Mouse (Mus musculus) kidney, postnatal 36 days (tissue): ENCODE measurements around the gene Traf4.
"Not testable (repeated sequence)": the region's sequence is repeated elsewhere in the genome, so short reads cannot be mapped to it uniquely, and the experiment has no call there.

ENCODE experiments used
- DNase-seq, 2 experiments: peaks; one replicate each; pipeline ENCODE4 v3.0.0; 2021 to 2022; ENCODE audit warnings: mixed read lengths in 2 of 2

Traf4 gene

DNA sequence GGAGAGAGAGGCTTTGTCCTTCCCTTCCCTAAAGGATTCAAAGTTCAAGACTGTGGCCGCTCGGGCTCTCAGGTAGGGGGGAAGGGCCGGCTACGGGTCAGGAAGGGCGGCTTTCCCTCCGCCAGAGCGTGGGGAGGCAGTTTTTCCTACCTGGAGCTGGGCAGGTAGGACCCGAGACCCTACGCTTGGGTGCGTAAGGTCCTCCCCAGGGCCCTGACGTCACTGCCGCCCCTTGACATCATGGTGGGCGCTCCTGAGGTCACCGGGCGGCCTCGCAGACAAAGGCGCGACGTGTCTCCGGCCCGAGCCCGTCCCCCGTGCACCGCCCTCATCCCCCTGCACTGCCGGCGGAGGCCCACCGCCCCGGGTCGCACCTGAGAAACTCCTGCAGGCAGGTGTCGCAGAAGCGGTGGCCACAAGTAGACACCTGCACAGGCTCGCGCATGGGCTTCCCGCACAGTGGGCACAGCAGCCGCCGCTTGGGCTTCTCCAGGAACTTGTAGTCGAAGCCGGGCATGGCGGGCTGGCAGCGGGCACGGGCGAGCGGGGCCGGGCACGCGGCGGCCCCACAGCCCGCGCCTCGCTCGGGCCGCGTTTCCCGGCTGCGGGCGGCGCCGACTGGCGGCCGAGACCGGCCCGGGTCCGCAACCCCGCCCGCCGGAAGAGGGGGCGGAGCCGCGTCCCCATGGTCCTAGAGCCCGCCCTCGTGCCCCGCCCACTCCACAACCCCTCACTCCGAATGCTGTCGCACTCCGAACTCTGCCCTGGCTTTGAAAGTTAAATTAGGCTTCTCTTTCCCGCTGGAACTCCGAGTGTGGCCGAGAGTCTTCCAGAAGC, at the start of gene Traf4:
Traf4 (minus strand) TSS at position 666 of the 837 bp plus-strand sequence.
- peak; percentile 91 to 96 for DNase-seq

DNA sequence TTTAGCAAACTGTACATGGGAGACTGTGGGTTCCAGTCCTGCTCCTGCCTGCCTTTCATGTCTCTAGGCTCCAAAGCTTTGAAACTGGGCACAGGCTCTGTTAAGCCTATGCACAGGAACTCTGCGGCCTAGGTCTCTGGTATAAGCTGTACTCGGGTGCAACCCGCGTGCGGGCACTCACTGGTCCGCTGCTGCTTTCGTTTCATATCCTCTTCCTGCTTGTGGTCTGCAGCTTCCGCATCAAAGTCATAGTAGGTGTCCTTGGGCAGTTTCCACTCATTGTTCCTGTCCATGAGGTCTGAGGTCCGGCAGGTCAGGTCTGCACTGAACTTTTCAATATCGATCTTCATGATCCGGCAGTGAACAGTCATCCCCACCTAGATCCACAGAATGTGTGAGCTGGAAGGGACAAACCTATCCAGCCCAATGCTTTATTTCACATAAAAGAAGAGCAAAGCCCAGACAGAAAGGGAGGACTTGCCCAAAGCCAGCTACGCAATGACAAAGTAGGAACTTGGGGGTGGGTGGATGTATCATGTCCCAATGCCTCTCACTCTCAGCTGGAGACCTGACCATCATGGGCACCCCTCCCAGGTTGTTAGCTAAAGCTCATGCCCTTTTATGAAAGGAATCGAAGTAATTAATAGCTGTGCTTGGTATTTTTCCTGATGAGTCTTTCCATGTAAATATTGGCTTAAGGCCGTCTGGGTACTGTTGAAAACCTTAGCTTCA, 47.9 kb upstream of the Traf4 start:
- DNase-seq = no peak

DNA sequence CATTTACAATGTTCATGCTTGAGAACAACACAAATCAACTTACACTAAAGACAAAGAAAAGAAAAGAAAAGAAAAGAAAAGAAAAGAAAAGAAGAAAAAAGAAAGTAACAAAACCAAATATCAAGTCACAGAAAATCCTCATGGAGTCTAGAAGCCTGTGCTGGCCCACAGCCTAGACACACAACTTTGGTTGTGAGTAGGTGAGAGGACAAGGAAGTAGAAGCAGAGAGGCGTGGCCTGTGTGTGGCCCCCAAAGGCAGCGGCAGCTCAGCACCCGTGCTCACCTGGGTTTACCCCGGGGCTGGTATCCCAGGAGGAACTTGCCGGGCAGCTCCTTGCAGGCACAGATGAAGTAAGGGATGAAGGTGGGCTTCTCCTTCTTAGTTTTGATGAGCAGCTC, 46.1 kb upstream of the Traf4 start:
- no peak for DNase-seq

DNA sequence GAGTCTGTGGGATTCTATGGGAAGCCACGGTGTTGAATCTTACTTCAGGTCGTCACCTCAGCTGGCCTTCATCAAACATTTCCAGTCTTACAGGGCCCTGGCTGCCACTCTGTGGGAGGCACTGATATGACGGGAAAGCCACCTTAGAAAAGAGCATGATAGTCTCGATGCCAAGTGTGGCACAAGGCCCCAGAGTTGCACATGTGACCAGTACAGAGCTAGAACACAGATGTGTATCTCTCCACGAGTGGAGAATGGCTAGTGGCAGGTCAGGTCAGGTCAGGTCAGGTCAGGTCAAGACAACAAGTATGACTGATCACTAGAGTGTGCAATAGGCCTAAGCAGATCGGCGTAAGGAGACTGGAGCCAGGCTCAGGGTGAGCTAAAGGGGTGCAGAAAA, 45.2 kb upstream of the Traf4 start:
- DNase-seq = no peak

GRCm38 (mm10) chr11:78209886-78210285, 44.5 kb upstream of the Traf4 start:
- DNase-seq = peak in 1 of 2 experiments; percentile 25

- no peak for DNase-seq
These were observed 41.8 kb upstream of the Traf4 start for GRCm38 (mm10) chr11:78207190-78207589.

DNA sequence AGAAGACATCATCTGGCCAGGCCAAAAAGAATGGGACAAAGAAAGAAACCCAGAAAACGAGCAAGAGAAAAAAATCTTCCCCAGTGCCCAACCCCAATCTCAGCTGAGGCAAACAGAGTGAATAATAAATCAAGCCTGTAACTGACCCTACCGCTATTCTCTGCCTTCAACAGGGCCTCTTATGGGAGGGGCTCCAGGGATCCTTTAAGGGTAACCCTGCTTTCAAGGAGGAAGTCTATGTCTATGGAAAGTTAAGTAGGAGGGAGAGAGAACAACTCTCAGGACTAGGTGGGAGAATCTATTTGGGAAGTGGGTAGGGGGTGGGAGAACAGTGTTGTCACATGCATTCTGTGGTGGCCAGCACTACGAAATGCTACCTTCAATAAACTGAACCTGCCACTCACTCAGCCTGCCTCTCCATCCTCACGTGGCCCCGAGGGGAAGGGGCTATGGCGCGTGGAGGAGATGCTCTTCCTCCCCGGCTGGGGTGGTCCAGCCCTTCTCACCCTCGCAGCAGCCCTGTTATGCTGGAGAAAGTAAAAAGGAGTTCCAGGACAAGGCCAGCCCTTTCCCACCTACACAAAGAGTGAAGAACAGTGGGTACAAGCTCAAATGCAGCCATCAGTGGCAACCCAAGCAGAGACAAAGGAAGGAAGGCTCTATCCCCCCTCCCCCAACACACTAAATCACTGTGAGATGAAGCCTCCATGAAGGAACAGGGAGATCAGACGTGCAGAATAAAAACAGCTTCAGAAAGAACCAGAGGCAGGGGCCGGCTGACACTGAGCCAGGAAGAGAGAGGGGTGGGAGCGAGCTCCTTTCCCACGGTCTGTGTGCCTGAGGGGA, 40.2 kb upstream of the Traf4 start:
- DNase-seq = no peak

DNA sequence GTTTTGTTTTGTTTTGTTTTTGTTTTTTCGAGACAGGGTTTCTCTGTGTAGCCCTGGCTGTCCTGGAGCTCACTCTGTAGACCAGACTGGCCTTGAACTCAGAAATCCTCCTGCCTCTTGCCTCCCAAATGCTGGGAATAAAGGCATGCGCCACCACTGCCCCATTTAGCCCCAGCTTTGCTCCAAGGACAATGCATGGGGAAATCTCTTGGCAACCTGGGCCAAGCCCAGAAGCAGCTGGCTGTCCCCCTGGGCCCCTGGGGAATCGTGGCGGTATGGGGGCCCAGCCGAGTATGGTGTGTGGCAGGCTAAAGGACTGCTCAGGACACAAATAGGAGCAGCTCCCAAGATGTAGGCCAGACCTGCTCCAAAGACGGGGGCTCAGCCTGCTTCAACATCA, 38.9 kb upstream of the Traf4 start:
- DNase-seq = no peak

- peak; percentile 38 to 40 for DNase-seq
These were observed 37.0 kb upstream of the Traf4 start for GRCm38 (mm10) chr11:78202372-78202771.

- DNase-seq = no peak
These were observed 29.9 kb upstream of the Traf4 start for GRCm38 (mm10) chr11:78195101-78195863.

DNA sequence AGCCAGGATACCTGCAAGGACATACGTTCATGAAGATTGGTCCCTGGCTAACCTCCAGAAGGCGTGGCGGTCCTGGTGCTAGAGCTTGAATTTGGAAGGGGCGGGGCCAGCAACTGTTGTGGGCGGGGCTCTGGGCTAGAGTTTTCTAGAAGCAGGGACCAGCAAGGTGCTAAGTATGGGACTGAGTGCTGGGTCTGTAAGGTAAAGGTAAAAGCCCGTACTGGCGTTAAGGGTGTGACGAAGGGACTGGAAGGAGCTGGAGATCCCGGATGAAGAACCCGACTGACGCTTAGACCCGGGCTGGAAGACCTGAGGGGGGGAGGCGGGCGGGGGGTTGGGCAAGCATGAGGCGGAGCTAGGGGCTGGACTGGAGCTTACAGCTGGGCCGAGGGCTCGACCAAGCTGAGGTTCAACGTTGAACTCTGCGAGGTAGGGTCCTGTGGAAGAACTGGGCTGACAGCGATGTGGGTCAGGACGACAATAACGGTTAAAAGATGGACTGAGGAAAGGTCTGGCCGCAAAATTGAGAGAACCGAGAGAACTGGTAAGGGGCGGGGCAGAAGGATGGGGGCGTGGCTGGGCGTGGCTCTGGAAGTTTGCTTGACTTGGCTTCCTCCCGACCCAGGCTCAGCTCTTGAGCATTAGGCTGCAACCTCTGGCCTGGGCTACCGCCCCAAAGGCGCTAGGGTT, 29.2 kb upstream of the Traf4 start:
- peak; percentile 79 to 90 for DNase-seq

- no peak for DNase-seq
These were observed 27.7 kb upstream of the Traf4 start, which contains the start of gene Proca1 for GRCm38 (mm10) chr11:78193113-78193512. Gene Proca1 (plus strand): TSS chr11:78193392.

DNA sequence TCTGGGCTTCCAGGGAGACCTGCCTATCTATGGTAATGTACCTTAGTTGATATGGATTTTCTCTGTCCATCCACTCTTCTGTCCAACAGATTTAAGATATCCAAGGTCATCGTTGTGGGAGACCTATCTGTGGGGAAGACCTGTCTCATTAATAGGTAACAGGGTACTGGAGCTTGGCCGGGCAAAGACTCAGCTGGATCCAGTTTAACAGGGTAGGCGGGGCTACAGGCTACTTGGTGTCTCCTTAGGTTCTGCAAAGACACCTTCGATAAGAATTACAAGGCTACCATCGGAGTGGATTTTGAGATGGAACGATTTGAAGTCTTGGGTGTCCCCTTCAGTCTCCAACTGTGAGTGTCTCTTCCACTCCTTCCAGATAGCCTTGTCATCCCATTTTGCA, 24.7 kb upstream of the Traf4 start:
- peak; percentile 82 to 90 for DNase-seq

GRCm38 (mm10) chr11:78189234-78190040, 24.0 kb upstream of the Traf4 start:
- DNase-seq = peak; percentile 75 to 84

GRCm38 (mm10) chr11:78188331-78189233, 23.2 kb upstream of the Traf4 start, which contains the start of gene Rab34:
Gene Rab34 (plus strand): TSS chr11:78188430.
- peak; percentile 78 to 86 for DNase-seq

- not testable (repeated sequence) for DNase-seq
These were observed 19.3 kb upstream of the Traf4 start for GRCm38 (mm10) chr11:78184702-78185101.

DNA sequence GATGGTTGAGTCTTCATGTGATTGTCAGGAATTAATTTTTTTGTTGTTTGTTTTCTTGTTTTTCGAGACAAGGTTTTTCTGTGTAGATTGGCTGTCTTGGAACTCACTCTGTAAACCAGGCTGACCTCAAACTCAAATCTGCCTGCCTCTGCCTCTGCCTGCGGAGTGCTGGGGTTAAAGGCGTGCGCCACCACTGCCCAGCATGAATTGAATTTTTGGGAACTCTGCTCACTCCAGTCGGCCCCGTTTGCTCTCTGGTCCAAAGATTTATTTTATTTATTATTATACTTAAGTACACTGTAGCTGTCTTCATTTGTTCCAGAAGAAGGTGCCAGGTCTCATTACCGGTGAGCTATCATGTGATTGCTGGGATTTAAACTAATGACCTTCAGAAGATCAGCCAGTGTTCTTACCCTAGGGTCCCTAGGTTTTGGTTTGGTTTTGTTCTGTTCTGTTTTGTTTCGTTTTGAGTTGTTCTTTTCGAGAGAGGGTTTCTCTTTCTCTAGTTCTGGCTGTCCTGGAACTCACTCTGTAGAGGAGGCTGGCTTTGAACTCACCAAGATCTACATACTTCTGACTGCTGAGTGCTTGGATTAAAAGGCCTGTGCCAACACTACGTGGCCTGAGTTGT, 18.6 kb upstream of the Traf4 start:
- DNase-seq = no peak

DNA sequence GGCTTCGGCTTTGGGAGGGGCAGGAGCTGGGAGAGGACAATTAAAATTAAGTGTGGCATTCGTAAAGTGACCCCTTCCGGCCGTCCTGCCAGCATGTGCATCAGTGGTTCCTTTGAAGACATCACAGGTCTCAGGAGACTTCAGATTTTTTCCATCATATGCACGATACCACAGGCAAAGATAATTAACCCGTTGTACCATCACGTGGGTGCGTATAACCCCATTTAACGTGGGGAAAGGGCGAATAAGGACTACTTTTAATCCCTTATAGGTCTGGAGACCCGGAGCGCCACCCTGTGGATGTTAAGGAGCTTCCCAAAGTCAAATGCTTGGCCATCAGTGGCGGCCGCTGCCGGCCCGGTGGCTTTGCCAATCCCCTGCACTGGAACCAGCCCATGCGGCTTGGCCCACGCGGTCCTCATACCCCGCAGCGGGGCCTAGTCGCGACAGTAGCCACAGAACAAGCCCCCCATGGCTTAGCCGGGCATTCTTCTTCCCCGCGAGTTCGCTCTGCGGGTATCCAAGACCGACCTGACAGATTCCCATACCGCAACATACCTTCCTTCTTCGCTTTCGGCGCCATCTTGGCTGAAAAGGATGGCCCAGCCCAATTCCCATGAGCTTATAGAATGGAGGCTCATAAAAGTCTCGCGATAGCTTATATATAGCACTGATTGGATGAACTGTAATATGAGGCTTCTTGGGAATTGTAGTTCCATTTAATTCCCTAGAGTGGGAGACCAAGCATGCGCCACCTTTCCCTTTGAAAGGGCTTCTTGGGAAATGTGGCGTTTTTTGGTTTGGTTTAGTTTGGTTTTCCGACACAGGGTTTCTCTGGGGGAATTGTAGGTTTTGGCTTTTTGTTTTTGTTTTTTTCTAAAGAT, 17.8 kb upstream of the Traf4 start, which contains the start of gene Rpl23a:
Rpl23a (minus strand) TSS at position 624 of the 884 bp plus-strand sequence.
- peak; percentile 78 to 91 for DNase-seq
